Mouse (Mus musculus) megakaryocyte, embryonic 14.5 days (primary cell): ENCODE data around the gene Cep63.

Source experiments
- FLI1 ChIP-seq: IDR thresholded peaks from 2 replicates; pipeline ENCODE4 v1.6.1; 2012; ENCODE audit warnings: low read length, inconsistent platforms, mixed read lengths
- GATA1 ChIP-seq: IDR thresholded peaks from 3 replicates; pipeline ENCODE4 v1.6.1; 2012; ENCODE audit warnings: mixed read lengths, low read length, inconsistent platforms, borderline replicate concordance

- TF ChIP-seq GATA1 = no peak
- TF ChIP-seq FLI1 = no peak
Measured at GRCm38 (mm10) chr9:102542540-102542939, 83.8 kb downstream of the Cep63 start.
